Mouse (Mus musculus) cerebellum, adult 2 months (tissue): ENCODE data around the gene Acrbp. TPM values are rescaled to one million over a fixed set of nuclear protein-coding genes. Genes with fewer than 3 reads are reported as not detected.
"Not testable (repeated sequence)": the region's sequence is repeated elsewhere in the genome, so short reads cannot be mapped to it uniquely, and the experiment has no call there.

Experiments
- DNase-seq, 2 experiments: peaks; one replicate each; pipeline ENCODE4 v3.0.0; 2021
- H3K27ac ChIP-seq: fragments of 200-500 bp; 2 replicates; pipeline ENCODE4 v1.5.1; 2012; ENCODE audit warnings: low read length, control low read depth, inconsistent platforms; ENCODE audit not compliant: insufficient read depth
- H3K27me3 ChIP-seq: fragments of 200-500 bp; 2 replicates; pipeline ENCODE4 v1.6.1; 2012; ENCODE audit warnings: inconsistent platforms, mild to moderate bottlenecking, low read length, moderate library complexity; ENCODE audit not compliant: control insufficient read depth, insufficient read depth
- H3K4me1 ChIP-seq: fragments of 200-500 bp; 2 replicates; pipeline ENCODE4 v1.6.1; 2011; ENCODE audit warnings: low read length; ENCODE audit not compliant: control insufficient read depth, insufficient read depth
- H3K4me3 ChIP-seq: fragments of 200-500 bp; replicated peaks from 2 replicates; pipeline ENCODE3; 2011; ENCODE audit warnings: mild to moderate bottlenecking, low read depth, low read length, control low read depth; ENCODE audit not compliant: insufficient read depth
- CTCF ChIP-seq: fragments of 200-500 bp; IDR thresholded peaks from 2 replicates; pipeline ENCODE4 v1.5.1; 2011; ENCODE audit warnings: low read depth, mild to moderate bottlenecking, control low read depth, low read length, moderate library complexity, borderline replicate concordance; ENCODE audit not compliant: insufficient read depth
- POLR2A ChIP-seq: fragments of 200-500 bp; IDR thresholded peaks from 2 replicates; pipeline ENCODE4 v1.6.1; 2011; ENCODE audit warnings: low read length, control low read depth, borderline replicate concordance; ENCODE audit not compliant: insufficient read depth
- WGBS: fragments of 180-500 bp; shearing (Covaris S2); methylation state at CpG from one replicate; pipeline ENCODE4 v1.1.7; 2018; 5-methylcytosine and 5-hydroxymethylcytosine counted together
- polyA plus RNA-seq: library from polyadenylated mRNA; depleted of rRNA; stranded (reverse); fragments of >200 nt; gene quantifications from 2 replicates; pipeline ENCODE4 v1.2.3, GENCODE M21; 2012

Gene Acrbp
- polyA plus RNA-seq, 1 experiment, result 23.7 TPM

DNA sequence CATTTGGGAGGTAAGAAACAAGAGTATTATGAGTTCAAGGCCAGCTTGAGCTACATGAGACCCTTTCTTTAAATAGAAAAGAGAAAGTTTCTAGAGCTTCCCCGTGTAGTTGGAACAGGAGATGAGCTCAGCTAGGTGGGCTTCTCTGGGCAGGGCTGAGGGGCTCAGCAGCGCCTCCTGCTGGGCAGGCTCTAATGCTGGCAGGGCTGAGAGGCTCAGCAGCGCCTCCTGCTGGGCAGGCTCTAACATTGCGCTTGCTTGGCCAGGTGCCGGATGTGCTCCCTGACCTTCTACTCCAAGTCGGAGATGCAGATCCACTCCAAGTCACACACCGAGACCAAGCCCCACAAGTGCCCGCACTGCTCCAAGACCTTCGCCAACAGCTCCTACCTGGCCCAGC is 19.0 kb upstream of the Acrbp start:
- TF ChIP-seq CTCF, result peak; percentile 78

DNA sequence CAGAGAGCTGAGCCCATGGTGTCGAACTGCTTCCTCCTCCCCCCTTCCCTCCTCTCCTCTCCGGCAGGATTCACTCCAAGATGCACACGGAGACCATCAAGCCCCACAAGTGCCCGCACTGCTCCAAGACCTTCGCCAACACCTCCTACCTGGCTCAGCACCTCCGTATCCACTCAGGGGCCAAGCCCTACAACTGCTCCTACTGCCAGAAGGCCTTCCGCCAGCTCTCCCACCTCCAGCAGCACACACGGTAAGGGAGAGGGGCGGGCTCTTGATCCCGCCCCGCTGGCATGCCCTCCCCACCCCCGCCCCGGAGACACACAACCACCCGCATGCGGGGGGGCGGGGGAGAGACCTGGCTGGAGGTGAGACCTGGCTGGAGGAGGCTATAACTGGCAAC is 17.9 kb upstream of the Acrbp start:
- H3K27me3 ChIP-seq, result no peaks in the 10 kb centered on the region
- H3K27ac ChIP-seq, result no peak overlapping the region
- TF ChIP-seq POLR2A, result no peak
- no peak for TF ChIP-seq CTCF
- H3K4me1 ChIP-seq, result no peaks in the 10 kb centered on the region
- DNase-seq, result no peak
- WGBS, result 66% methylated on average over 16 of the region's 16 CpGs
- H3K4me3 ChIP-seq, result no peak overlapping the region

More for the DNA sequence above, 19.0 kb upstream of the Acrbp start:
- H3K27ac ChIP-seq, H3K27me3 ChIP-seq, H3K4me1 ChIP-seq, H3K4me3 ChIP-seq: not testable (repeated sequence)
- 11% methylated on average over 6 of the region's 9 CpGs for WGBS
- DNase-seq, result peak in 1 of 2 experiments; percentile 40

DNA sequence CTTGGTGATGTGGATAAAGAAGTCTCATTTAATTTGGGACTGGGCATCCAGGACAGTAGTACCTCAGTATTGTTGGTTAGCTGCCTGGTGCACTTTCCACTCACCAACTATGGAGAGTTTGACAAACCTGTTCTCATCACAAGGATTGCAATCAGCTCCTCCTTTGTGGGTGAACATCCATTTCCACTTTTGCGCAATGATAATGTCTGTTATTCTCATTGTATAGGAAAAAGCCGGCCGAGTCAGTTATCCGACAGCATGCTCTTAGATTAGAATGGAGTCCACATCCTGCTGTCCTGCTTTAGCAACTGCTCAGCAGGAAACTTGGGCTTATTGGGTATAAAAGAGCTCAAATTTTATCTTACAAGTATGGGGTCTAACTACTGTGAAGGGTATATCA is 10.8 kb upstream of the Acrbp start:
- no peak for TF ChIP-seq CTCF
- no peak for TF ChIP-seq POLR2A
- no peaks in the 10 kb centered on the region for H3K27me3 ChIP-seq
- no peak for DNase-seq
- no peak overlapping the region for H3K27ac ChIP-seq
- 88% methylated on average over 4 of the region's 4 CpGs for WGBS
- no peak overlapping the region for H3K4me3 ChIP-seq
- no peaks in the 10 kb centered on the region for H3K4me1 ChIP-seq

DNA sequence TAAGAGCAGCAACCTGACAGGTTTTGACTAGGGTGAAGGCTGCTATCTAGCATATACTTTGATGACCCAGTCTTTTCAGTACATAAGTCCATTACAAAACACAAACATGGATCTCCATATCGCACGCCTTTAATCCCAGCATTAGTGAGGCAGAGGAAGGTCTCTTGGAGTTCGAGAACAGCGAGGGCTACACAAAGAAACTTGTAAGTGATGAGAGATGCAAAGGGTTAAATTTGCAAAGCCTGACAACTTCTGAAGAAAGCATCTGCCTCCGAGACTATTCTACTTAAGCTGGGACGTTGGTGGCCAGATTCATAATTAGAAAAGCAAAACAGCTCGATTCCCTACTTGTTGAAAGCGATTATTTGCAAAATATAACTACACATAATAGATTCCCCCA is 10.4 kb upstream of the Acrbp start:
- H3K27ac ChIP-seq, result no peak overlapping the region
- H3K4me3 ChIP-seq, result peak overlapping the region; percentile 32
- 9% methylated on average over 8 of the region's 8 CpGs for WGBS
- DNase-seq, result no peak
- H3K4me1 ChIP-seq, result no peaks in the 10 kb centered on the region
- TF ChIP-seq CTCF (no peak), POLR2A (no peak)
- H3K27me3 ChIP-seq, result no peaks in the 10 kb centered on the region

DNA sequence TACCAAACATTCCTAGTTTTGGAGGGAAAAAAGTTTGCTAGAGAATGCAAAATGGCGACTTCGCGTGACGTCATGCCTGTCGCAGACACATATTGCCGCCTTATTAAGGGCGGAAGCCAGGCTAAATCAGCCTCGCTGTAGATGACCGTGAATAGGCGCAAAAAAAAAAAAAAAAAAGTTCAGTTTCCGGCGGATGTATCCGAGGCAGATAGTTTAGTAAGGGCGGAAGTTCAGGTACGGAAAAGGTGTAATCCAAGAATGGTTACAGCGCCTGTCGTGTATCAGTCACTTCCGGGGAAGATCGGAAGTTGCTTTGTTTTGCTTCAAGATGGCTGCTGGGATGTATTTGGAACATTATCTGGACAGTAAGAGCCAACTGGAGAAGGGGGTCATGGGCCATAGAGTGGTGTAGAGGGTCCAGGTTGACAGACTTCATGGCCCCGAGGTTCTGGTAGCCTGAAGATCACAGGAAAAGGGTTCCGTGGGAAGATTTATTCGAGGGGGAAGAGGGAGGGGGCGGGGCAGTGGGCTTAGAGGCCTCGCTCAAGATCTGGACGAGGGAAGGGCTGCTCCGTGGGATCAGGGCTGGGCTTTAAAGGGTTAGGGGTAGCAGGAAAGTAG is 9.8 kb upstream of the Acrbp start, which contains the start of gene Ing4:
TSS of gene Ing4 (plus strand) at position 228 of the 621 bp plus-strand sequence.
- under 1% methylated on average over 26 of the region's 26 CpGs for WGBS
- Histone ChIP-seq H3K4me3 (peak within 1 kb of the TSS; percentile 96), H3K4me1 (no peaks in the 10 kb centered on the region), H3K27me3 (no peaks in the 10 kb centered on the region), H3K27ac (no peak within 1 kb of the TSS)
- DNase-seq, result peak; percentile 89 to 95
- peak; percentile 50; the same call in 1 of the 2 replicates for TF ChIP-seq POLR2A
- no peak for TF ChIP-seq CTCF

DNA sequence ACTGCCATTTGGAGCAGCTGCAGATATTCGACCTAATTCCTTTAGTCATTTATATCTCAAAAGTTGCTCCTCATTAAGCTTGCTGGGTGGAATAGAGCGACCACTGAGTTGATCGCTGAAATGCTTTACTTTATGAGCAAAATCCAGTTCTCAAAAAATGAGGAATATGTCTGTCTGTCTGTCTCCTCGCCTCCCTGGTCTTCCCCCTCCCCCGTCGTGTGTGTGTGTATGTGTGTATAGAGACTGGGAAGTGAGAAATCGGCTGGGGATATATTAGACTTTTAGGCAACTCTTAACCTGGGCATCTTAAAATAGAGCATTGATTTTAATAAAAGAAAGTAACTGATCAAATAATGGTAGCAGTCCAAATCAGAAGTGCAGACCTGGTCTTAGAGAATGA is 9.3 kb upstream of the Acrbp start:
- 22% methylated on average over 7 of the region's 7 CpGs for WGBS
- no peak for DNase-seq
- Histone ChIP-seq H3K4me1 (no peaks in the 10 kb centered on the region), H3K4me3 (peak overlapping the region; percentile 96), H3K27me3 (no peaks in the 10 kb centered on the region), H3K27ac (no peak overlapping the region)
- no peak for TF ChIP-seq POLR2A
- no peak for TF ChIP-seq CTCF

DNA sequence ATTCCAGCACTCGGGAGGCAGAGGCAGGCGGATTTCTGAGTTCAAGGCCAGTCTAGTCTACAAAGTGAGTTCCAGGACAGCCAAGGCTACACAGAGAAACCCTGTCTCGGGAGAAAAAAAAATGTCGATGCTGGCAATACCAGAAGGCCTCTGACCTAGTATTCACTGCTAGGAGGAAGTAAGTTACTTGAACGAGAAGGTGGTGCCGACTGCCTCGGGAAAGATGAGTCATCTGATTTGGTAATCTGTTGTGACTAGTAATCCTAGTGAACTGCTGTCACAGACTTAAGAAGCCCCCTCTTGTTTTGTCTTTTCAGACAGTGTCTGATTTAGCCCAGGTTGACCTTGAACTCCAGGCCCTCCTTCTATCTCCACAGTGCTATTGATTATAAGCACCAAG is 8.4 kb upstream of the Acrbp start:
- no peak for DNase-seq
- Histone ChIP-seq H3K4me1 (no peaks in the 10 kb centered on the region), H3K27ac (no peak overlapping the region), H3K27me3 (no peaks in the 10 kb centered on the region), H3K4me3 (no peak overlapping the region)
- TF ChIP-seq CTCF (no peak), POLR2A (no peak)
- 84% methylated on average over 7 of the region's 7 CpGs for WGBS

DNA sequence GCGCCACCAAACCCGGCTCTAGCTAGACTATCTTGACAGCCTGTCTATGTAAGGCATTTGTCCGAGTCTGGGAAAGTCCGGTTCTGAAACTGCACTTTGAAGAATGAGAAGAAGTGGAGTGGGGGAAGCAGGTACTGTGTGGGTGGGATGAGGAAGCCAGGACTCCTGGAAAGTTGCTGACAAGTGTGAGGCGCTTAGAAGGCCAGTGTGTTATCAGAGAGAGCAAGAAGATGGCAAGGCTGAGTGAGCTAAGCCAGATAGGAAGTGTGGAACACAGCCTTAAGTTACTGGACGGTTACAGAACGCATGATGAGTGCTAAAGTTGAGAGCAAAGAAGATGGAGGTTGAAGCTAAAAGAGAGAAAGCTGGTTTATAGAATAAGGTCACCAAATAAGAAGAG is 7.4 kb upstream of the Acrbp start:
- TF ChIP-seq POLR2A, result no peak
- no peak for TF ChIP-seq CTCF
- Histone ChIP-seq H3K4me1 (0 out of 2 replicates have a peak, but pooled peaks cover 4% of the 10 kb centered on the region), H3K27ac (no peak overlapping the region), H3K27me3 (no peaks in the 10 kb centered on the region), H3K4me3 (no peak overlapping the region)
- no peak for DNase-seq
- WGBS, result 94% methylated on average over 7 of the region's 7 CpGs
